Mouse (Mus musculus) thymus, adult 18-20 months (tissue): ENCODE results near the gene Map1lc3b.
"Not testable (repeated sequence)": the region's sequence is repeated elsewhere in the genome, so short reads cannot be mapped to it uniquely, and the experiment has no call there.

Experiments
- DNase-seq, 2 experiments: peaks; one replicate each; pipeline ENCODE4 v3.0.0; 2022; ENCODE audit warnings: mixed read lengths in 2 of 2

Gene Map1lc3b

GRCm38 (mm10) chr8:121573275-121573674 is 16.9 kb upstream of the Map1lc3b start:
- DNase-seq = no peak

- DNase-seq = no peak
Measured at GRCm38 (mm10) chr8:121575661-121576060, 14.5 kb upstream of the Map1lc3b start.

- no peak for DNase-seq
Measured at GRCm38 (mm10) chr8:121577751-121578675, 12.1 kb upstream of the Map1lc3b start.

GRCm38 (mm10) chr8:121578676-121579451 is 11.3 kb upstream of the Map1lc3b start, which contains the start of gene Fbxo31:
Gene Fbxo31, minus strand, starts transcription at chr8:121578806.
- DNase-seq = peak; percentile 84 to 93

- DNase-seq = no peak
Measured at GRCm38 (mm10) chr8:121580465-121580864, 9.7 kb upstream of the Map1lc3b start.

GRCm38 (mm10) chr8:121583653-121584052 is 6.5 kb upstream of the Map1lc3b start:
- no peak for DNase-seq

- DNase-seq = no peak
Measured at GRCm38 (mm10) chr8:121584730-121585129, 5.4 kb upstream of the Map1lc3b start.

GRCm38 (mm10) chr8:121585159-121585825 is 4.9 kb upstream of the Map1lc3b start:
- peak; percentile 98 for DNase-seq

GRCm38 (mm10) chr8:121588750-121589149 is 1.4 kb upstream of the Map1lc3b start:
- DNase-seq = no peak

GRCm38 (mm10) chr8:121589205-121589726 is 895 bp upstream of the Map1lc3b start:
- DNase-seq = no peak

- DNase-seq = peak; percentile 36 to 51
Measured at GRCm38 (mm10) chr8:121591178-121592066, 1.3 kb downstream of the Map1lc3b start.

- no peak for DNase-seq
Measured at GRCm38 (mm10) chr8:121593293-121593692, 3.1 kb downstream of the Map1lc3b start.

- no peak for DNase-seq
Measured at GRCm38 (mm10) chr8:121593983-121594382, 3.8 kb downstream of the Map1lc3b start.

GRCm38 (mm10) chr8:121597492-121597891 is 7.3 kb downstream of the Map1lc3b start:
- not testable (repeated sequence) for DNase-seq

- no peak for DNase-seq
Measured at GRCm38 (mm10) chr8:121598190-121598589, 8.0 kb downstream of the Map1lc3b start.

GRCm38 (mm10) chr8:121598892-121599291 is 8.7 kb downstream of the Map1lc3b start:
- DNase-seq = peak; percentile 48 to 51

- no peak for DNase-seq
Measured at GRCm38 (mm10) chr8:121599842-121600241, 9.7 kb downstream of the Map1lc3b start.

GRCm38 (mm10) chr8:121602411-121602810 is 12.2 kb downstream of the Map1lc3b start:
- DNase-seq = no peak

- peak; percentile 39 for DNase-seq
Measured at GRCm38 (mm10) chr8:121602860-121603259, 12.7 kb downstream of the Map1lc3b start.

- DNase-seq = no peak
Measured at GRCm38 (mm10) chr8:121603801-121604200, 13.6 kb downstream of the Map1lc3b start.

GRCm38 (mm10) chr8:121607661-121608060 is 17.5 kb downstream of the Map1lc3b start:
- DNase-seq = no peak

- no peak for DNase-seq
Measured at GRCm38 (mm10) chr8:121609251-121609650, 19.1 kb downstream of the Map1lc3b start.
